Mouse (Mus musculus) kidney, embryonic 15.5 days (tissue): ENCODE measurements around the gene Tcp10c. TPM values are rescaled to one million over a fixed set of nuclear protein-coding genes. Genes with fewer than 3 reads are reported as not detected.
"Not testable (repeated sequence)": the region's sequence is repeated elsewhere in the genome, so short reads cannot be mapped to it uniquely, and the experiment has no call there.

Experiments used
- ATAC-seq: fragments of 200-750 bp; cut with Nextera tagmentation; replicated peaks from 2 replicates; pipeline ENCODE4 v1.8.0; 2017; ENCODE audit warnings: moderate TSS enrichment; ENCODE audit not compliant: low FRiP score
- H3K27ac ChIP-seq: fragments of 300-500 bp; sonication (generic); 2 replicates; pipeline ENCODE4 v1.5.1; 2015; ENCODE audit warnings: mild to moderate bottlenecking, inconsistent platforms
- H3K27me3 ChIP-seq: fragments of 300-500 bp; sonication (generic); 2 replicates; pipeline ENCODE4 v1.6.1; 2015; ENCODE audit warnings: inconsistent platforms
- H3K36me3 ChIP-seq: fragments of 300-500 bp; sonication (generic); 2 replicates; pipeline ENCODE4 v1.6.1; 2015; ENCODE audit warnings: inconsistent platforms
- H3K4me1 ChIP-seq: fragments of 300-500 bp; sonication (generic); 2 replicates; pipeline ENCODE4 v1.6.1; 2015; ENCODE audit warnings: inconsistent platforms
- H3K4me2 ChIP-seq: fragments of 300-500 bp; sonication (generic); 2 replicates; pipeline ENCODE4 v1.6.1; 2015; ENCODE audit warnings: moderate library complexity, mild to moderate bottlenecking, inconsistent platforms
- H3K4me3 ChIP-seq: fragments of 300-500 bp; sonication (generic); replicated peaks from 2 replicates; pipeline ENCODE4 v1.5.1; 2015; ENCODE audit warnings: mild to moderate bottlenecking, inconsistent platforms
- H3K9ac ChIP-seq: fragments of 300-500 bp; sonication (generic); 2 replicates; pipeline ENCODE4 v1.6.1; 2015; ENCODE audit warnings: mild to moderate bottlenecking, inconsistent platforms
- H3K9me3 ChIP-seq: fragments of 300-500 bp; sonication (generic); replicated peaks from 2 replicates; pipeline ENCODE4 v1.6.1; 2016; ENCODE audit warnings: inconsistent platforms
- WGBS: fragments of 180-500 bp; shearing (Covaris S2); methylation state at CpG from one replicate; pipeline ENCODE4 v1.1.7; 2015; ENCODE audit warnings: mixed read lengths; 5-methylcytosine and 5-hydroxymethylcytosine counted together
- polyA plus RNA-seq: library from polyadenylated mRNA; unstranded; fragments of >200 nt; fragmentation: Nextera tagmentation; extraction: Ambion mirVana; gene quantifications from 2 replicates; pipeline ENCODE4 v1.2.1, GENCODE M21; 2015

The Tcp10c gene
- polyA plus RNA-seq, 1 experiment from 2014 or later: not detected

DNA sequence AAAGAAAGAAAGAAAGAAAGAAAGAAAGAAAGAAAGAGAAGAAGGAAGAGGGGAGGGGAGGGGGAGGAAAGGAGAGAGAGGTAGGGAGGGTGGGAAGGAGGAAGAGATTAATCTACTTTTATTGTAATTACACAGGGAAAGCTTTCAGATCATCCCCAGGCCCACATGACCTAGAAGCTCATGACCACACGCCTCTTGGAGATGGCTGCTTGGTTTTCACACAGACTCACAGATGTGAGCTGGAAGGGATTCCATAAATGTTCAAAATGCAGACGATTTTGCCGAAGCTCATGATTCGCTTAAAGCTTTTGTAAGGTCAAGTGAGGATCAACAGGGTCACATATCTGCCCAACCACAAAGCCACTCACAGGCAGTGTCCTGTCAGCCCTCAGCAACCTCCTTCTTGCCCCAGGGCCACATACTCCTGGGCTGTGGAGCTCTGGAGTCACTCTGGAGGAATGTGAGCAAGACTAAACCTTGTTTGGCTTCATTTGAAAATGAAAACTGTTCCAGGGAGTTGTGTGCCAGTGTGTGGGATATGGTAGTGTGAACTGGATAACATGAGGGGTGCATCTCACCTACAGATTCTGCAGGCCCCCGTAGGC, 49.3 kb downstream of the Tcp10c start:
- 83% methylated on average over 5 of the region's 5 CpGs for WGBS
- H3K36me3 ChIP-seq, ATAC-seq, H3K4me1 ChIP-seq, H3K4me3 ChIP-seq, H3K27me3 ChIP-seq, H3K27ac ChIP-seq, H3K4me2 ChIP-seq, H3K9ac ChIP-seq: not testable (repeated sequence)
- H3K9me3 ChIP-seq: peaks cover 16% of the 10 kb centered on the region

- WGBS: 83% methylated on average over 3 of the region's 3 CpGs
- not testable (repeated sequence) for H3K4me1 ChIP-seq, H3K4me3 ChIP-seq, H3K4me2 ChIP-seq, ATAC-seq, H3K9ac ChIP-seq, H3K27ac ChIP-seq, H3K36me3 ChIP-seq, H3K27me3 ChIP-seq
- peaks cover 11% of the 10 kb centered on the region; the same call in 1 of the 2 replicates for H3K9me3 ChIP-seq
These were observed 51.7 kb downstream of the Tcp10c start for GRCm38 (mm10) chr17:13406023-13406422.

DNA sequence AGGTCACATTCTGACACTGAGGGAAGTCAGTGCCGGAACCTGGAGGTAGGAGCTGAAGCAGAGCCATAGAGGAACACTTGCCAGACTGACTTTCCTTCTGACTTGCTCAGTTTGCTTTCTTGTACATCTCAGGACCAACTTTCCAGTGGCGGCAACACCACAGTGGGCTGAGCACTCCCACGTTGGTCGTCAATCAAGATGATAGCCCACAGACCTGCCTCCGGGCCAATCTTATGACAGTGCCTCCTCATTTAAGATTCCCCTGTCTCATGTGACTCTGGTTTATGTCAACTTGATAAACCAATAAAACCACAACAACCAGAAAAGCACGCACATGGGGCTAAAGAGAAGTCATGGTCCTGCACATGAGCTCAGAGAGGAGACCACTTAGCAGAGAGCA, 52.3 kb downstream of the Tcp10c start:
- H3K9me3 ChIP-seq: peaks cover 11% of the 10 kb centered on the region; the same call in 1 of the 2 replicates
- ATAC-seq: peak; percentile 61; the same call in 1 of the 2 replicates
- H3K9ac ChIP-seq, H3K4me1 ChIP-seq, H3K27me3 ChIP-seq, H3K27ac ChIP-seq, H3K4me3 ChIP-seq, H3K4me2 ChIP-seq, H3K36me3 ChIP-seq: not testable (repeated sequence)
- 79% methylated on average over 6 of the region's 6 CpGs for WGBS

- ATAC-seq: peak; percentile 64; the same call in 1 of the 2 replicates
- not testable (repeated sequence) for H3K4me3 ChIP-seq, H3K4me2 ChIP-seq, H3K9ac ChIP-seq, H3K4me1 ChIP-seq, H3K27ac ChIP-seq, H3K27me3 ChIP-seq, H3K36me3 ChIP-seq
- WGBS: 88% methylated on average over 3 of the region's 4 CpGs
- H3K9me3 ChIP-seq: peaks cover 11% of the 10 kb centered on the region; the same call in 1 of the 2 replicates
These were observed 53.4 kb downstream of the Tcp10c start for GRCm38 (mm10) chr17:13407621-13408256.

DNA sequence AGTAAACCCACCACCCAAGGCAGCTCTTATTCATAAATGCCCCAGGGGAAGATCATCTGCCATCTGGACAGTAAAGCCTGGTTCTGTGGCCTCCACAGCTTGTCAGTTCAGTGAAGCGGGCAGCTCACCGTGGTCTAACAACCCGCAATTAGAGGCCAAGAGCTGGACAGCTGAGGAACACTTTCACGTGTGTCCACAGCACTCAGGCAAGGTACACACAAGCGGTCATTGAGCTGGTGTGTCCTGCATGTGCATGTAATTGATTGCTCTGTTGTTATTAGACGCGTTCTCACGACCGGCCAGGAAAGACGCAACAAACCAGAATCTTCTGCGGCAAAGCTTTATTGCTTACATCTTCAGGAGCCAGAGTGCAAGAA, 53.9 kb downstream of the Tcp10c start:
- not testable (repeated sequence) for H3K27me3 ChIP-seq, H3K27ac ChIP-seq, ATAC-seq, H3K4me1 ChIP-seq, H3K9ac ChIP-seq, H3K36me3 ChIP-seq, H3K4me2 ChIP-seq, H3K4me3 ChIP-seq
- WGBS: 92% methylated on average over 11 of the region's 11 CpGs
- H3K9me3 ChIP-seq: peaks cover 11% of the 10 kb centered on the region; the same call in 1 of the 2 replicates

DNA sequence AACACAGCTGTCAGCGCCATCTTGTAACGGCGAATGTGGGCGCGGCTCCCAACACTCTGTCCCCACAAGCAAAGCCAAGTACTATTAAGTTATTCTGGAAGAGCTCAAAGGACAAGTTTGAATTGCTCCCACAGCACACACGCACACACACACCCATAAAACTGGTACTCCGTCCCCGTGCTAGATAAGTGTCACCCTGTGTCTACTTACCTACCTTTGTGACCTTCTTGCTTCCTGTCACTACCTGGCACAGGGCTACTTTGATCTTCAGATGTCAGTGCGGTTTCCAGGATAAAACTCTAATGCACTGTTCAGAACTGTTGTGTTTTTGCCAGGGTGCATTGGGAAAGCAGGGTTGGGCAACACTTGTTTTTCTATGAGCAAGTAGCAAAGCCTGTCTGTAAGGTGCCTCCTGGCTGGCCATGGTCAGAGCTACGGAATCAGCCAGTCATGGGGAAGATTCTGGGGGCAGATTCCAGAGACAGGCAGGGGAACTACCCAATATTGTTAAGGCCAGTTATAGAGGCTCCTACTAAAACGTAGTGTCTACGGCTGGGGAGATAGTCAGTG, 66.7 kb downstream of the Tcp10c start:
- WGBS: 94% methylated on average over 10 of the region's 12 CpGs
- not testable (repeated sequence) for H3K4me3 ChIP-seq, H3K27me3 ChIP-seq, ATAC-seq, H3K36me3 ChIP-seq, H3K9me3 ChIP-seq, H3K9ac ChIP-seq, H3K27ac ChIP-seq, H3K4me1 ChIP-seq, H3K4me2 ChIP-seq

- ATAC-seq: peak; percentile 34; the same call in 1 of the 2 replicates
- not testable (repeated sequence) for H3K36me3 ChIP-seq, H3K27ac ChIP-seq, H3K27me3 ChIP-seq, H3K4me1 ChIP-seq, H3K4me3 ChIP-seq, H3K4me2 ChIP-seq, H3K9ac ChIP-seq, H3K9me3 ChIP-seq
- 93% methylated on average over 5 of the region's 5 CpGs for WGBS
These were observed 68.3 kb downstream of the Tcp10c start for GRCm38 (mm10) chr17:13422638-13423037.

DNA sequence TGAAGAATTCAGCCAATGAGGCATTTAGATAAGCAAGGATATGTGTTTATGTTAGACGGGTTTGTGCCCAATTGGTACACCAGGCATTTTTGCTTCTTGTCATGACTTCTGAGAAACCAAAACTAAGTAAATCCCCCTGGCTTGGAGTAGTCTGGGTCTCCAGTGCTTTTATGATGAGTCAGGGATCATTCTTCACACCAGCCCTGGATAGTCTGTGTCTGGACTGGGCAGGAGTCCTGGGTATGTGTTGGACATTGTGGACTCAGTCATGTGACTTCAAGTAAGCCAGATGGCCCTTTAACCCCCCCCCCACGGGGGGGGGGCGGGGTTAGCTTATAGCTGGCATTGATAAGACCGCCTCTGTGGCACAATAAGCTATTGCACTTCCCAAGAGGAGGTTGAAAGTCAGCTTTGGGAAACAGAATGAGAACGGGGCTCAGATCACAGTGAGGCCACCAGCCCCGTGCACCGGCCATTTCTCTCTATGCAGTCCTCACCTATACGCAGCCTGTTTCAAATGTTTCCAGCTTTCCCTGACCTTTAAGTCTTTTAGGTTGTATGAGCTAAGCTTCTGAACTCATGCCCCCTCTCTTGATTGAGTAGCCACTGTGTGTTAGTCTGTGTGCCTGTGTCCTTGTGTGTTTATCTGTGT, 69.1 kb downstream of the Tcp10c start:
- not testable (repeated sequence) for H3K36me3 ChIP-seq, H3K4me2 ChIP-seq, H3K9ac ChIP-seq, ATAC-seq, H3K4me1 ChIP-seq, H3K9me3 ChIP-seq, H3K27ac ChIP-seq, H3K4me3 ChIP-seq, H3K27me3 ChIP-seq
- WGBS: 70% methylated on average over 8 of the region's 8 CpGs

DNA sequence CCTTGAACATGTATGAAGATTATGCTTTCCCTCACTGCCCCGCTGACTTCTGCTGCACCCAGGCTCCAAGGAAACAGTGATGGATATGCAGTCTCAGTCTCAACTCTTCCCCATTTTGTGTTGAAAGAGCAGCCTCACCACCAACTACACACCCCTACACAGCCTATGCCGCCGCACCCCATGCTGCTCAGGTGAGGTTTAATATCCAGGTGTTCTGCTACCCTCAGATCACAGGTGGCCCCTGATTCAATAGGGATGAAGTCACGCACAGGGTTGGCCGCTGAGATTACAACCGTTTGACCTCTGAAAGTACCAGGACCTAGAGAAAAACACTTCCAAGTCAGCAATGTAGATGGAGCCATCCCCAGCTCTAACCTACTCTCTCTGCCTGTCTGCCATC, 69.9 kb downstream of the Tcp10c start:
- WGBS: 86% methylated on average over 6 of the region's 6 CpGs
- not testable (repeated sequence) for H3K4me2 ChIP-seq, H3K36me3 ChIP-seq, ATAC-seq, H3K9ac ChIP-seq, H3K4me1 ChIP-seq, H3K27ac ChIP-seq, H3K27me3 ChIP-seq, H3K4me3 ChIP-seq, H3K9me3 ChIP-seq

GRCm38 (mm10) chr17:13425694-13426093, 71.3 kb downstream of the Tcp10c start:
- peak; percentile 33; the same call in 1 of the 2 replicates for ATAC-seq
- H3K9ac ChIP-seq, H3K27ac ChIP-seq, H3K4me1 ChIP-seq, H3K4me2 ChIP-seq, H3K27me3 ChIP-seq, H3K9me3 ChIP-seq, H3K4me3 ChIP-seq, H3K36me3 ChIP-seq: not testable (repeated sequence)
- WGBS: 78% methylated on average over 2 of the region's 5 CpGs

- not testable (repeated sequence) for H3K9me3 ChIP-seq, H3K4me2 ChIP-seq, H3K4me1 ChIP-seq, H3K4me3 ChIP-seq, H3K9ac ChIP-seq, ATAC-seq, H3K36me3 ChIP-seq, H3K27me3 ChIP-seq, H3K27ac ChIP-seq
- 94% methylated on average over 4 of the region's 6 CpGs for WGBS
These were observed 72.1 kb downstream of the Tcp10c start for GRCm38 (mm10) chr17:13426508-13426907.
